Mouse (Mus musculus) kidney, postnatal 10 days (tissue): Measurements from ENCODE around the gene Cnnm3.
A peak's percentile ranks its signal among the peaks of the same experiment; 100 is the strongest.

Experiments used
- DNase-seq: peaks from one replicate; pipeline ENCODE4 v3.0.0; 2021; ENCODE audit warnings: mixed read lengths

Cnnm3 gene

DNA sequence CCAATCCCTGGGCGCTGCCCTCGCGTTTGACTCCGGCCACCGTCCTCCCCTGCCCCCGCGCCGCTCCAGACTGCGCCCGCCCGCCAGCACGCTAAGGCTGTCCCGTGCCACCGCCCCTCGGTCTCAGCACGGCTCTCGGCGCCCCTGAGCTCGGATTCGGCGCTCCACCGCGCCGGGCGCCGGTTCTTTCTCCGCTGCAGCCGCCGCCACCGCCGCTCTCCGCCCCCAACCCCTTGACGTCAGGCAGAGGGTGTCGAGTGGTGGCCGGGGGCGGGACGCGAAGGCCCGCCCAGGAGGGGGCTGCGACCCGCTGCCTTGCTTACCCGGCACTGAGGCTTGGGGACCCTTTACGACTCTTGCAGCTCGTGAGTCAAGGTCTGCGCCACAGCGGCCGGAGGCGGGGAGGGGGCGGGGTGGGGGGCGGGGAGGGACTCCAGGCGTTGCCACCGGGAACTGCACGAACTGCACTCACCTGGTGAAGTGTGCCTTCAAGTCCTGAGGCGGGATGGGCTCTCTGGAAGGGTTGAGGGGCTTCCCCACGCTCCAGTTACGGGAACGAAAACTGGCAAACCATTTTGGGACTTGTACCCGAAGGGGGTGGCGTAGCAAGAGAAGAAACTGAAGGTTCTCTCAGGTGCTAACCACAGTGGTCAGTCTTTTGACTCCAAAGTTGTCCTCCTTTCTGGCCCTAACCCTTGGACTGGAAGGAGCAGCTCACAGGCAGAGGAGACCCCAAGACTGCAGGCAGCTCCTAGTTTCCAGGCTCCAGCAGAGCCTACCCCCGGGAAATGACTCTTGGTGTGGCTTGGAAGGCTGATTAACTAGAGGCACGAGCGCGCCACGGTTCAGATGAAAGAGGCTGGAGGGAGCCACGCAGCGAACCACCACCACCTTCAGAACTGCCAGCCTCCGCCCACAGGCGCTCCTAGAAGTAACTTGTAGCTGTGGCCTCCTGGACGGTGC, 46.6 kb downstream of the Cnnm3 start, which contains the start of gene Sema4c:
Sema4c (minus strand) TSS at position 319 of the 963 bp plus-strand sequence.
- DNase-seq, result peak; percentile 92

DNA sequence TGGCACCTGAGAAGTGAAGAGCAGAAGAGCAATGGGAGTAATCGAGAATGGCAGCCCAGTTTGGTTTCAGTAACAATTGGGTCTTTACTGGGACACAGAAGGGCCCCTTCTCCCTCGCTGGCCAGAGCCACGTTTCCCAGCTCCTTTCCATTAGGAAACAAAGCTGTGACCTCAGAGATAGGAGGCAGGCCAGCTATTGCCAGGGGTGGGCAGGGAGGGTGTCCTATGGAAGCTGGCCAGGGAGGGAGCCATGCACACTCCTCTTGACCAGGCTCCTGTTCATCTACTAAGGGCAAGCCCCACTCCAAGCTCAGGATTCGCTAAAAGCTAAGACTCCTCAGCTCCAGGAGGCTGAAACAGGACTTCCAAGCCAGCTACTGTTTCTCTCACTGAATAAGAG, 47.6 kb downstream of the Cnnm3 start:
- peak; percentile 59 for DNase-seq

DNA sequence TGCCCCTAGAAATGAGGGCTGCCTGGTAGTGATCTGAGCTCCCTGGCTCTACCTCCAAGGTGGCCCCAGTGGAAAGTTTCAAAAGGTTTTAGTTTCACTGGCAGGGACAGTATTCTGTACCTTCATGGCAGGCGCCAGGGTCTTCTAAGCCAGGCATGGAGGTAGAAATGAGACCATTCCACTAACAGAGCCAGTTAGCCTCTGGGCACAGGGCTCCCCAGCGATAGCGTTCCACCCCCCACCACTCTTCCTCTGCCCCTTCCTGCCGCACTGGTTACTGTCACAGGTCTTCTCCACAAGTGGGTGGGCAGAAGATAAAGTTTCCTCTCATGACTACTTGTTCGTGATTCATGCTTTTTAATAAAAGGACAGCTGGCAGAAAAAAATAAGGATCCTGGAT, 48.2 kb downstream of the Cnnm3 start:
- DNase-seq, result no peak

DNA sequence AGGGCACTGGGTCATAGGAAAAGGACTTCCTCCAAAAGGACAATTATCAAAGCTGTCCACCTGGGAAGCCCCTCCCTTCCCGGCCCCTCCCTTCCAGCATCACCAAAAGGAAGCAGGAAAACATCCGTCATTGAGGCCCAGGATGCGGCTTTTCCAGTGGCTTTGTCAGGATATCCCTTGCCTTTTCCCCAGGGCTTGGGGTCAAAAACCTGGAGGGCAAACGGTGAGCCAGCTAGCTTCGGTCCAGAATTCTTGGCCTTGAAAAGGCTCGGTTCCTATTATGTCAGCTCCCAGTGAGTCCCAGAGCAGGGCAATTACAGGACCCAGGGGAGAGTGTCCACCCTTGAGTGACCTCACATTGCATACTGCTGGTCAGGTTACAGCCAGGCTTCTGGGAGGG, 49.2 kb downstream of the Cnnm3 start:
- DNase-seq, result peak; percentile 76

DNA sequence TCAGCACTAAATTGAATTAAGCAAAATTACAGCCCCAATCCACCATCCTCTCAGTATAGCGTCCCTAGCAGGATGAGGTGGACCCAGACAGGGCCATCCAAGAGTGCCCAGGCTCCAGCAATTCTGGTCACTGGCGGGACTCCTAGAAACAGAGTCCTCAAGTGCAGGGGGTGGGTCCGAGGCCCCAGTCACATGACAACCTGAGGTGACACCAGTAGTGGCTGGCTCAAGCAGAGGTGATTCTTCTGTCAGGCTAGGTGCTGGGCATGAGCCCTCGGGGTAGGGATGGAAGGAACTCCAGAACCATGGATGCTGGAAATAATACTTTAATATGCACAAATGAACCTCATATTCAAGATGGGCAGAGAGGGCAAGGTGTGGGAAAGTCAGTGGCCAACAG, 50.7 kb downstream of the Cnnm3 start:
- DNase-seq, result no peak

DNA sequence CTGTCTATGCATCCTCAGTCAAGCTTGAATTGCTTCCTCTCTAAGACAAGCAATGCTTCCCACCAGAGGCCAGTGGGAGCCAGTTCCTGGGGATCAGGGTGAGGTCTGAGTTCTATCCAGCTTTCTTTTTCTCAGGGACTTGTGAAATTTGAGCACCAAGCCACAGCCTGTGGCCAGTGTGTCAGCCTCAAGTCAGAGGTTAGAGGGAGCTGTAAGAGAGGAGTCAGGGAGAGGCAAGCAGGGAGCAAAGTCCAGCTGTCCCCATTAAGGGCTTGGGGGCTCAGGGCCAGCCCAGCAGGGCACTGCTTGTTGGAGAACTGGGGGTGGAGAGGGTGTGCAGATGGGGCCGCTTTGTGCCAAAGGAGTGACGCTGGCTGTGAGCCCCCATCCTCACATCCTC, 51.5 kb downstream of the Cnnm3 start:
- no peak for DNase-seq

DNA sequence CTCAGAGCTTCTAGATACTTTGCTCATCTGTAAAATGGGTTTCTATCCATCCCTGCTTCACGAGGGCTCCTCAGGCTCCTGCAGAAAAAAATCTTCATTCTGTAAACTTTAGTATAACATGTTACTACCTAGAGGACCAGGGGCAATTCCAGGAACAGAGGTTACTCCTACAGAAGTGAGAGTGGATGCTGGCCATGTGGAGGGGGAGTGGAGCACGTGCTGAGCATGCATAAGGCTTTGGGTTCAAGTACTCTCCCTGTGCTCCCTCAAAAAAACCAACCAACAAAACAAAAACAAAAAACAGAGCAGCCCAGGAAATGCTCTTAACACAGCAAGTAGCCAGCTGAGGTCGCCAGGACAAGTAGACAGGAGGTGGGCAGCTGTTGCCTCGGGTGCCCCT, 52.0 kb downstream of the Cnnm3 start:
- DNase-seq, result no peak

DNA sequence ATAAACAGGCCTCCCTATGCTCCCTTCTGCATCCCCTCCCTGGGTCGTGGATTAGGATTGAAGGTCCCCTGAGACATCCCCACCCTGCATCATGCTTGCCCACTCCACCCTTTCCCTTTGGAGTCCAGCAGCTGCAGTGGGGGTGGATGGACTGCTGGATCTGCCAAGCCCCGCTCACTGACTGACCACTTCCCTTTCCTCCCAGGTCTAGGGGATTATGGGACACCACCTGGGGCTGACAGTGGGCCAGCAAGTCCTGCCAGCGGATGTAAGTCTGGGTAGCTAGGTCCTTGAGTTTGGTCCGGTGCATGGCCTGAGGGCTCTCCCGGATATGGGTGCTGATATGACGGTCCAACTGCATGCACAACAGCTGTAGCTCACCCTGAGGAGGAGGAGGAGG, 52.4 kb downstream of the Cnnm3 start:
- peak; percentile 55 for DNase-seq

DNA sequence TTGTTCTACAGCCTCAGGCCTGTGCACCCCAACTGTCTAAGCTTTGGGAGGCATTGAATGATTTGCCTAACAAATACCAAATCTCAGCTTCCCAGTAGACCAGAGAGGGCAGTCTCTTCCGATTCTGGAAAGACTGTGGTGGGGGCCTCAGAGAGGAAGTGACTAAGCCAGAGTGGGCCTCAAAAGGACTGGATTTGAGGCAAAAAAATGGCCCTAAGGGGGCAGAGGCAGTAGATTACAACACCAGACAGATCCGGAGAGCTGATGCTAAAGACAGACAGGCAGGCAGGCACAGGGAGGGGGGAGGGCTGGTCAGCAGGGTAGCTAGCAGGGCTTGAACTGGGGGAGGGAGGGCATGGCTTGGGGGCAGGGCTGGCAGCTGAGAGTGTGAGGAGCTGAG, 54.8 kb downstream of the Cnnm3 start:
- DNase-seq, result no peak

DNA sequence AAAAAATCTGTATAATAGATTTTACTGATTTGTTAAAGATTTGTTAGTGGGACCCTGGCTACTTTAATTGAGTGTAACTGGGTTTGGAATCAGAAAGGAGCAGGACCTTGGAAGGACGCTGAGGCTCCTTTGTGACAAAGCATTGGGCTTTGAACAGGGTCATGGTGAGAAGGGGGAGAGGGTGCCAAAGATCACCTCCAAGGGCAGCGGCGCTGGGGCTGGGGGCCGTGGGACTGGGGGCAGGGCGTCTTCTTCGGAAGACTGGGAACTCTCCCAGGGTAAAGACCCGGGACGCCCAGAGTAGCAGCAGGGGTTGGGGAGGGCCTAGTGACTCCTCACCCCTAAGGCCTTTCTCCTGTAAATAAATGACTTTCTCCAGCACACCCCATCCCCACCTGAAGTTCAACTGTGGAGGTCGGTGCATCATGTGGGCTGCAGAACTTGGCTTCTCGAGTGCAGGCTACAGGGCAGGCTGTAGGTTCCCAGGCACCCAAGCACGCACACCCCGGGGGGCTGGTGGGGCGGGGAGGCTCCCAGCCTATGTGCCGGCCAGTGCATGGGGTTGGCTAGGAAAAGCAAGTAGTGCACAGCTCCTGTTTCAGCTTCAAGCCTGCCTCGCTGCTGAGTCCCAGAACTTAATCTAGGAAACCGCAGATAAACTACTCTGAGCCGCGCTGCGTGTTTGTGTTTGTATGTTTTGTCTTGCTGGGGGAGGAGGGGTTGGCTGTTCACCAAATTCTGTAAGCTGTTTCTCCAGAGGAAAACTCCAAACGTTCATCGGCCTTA, 56.3 kb downstream of the Cnnm3 start:
- peak; percentile 54 for DNase-seq

DNA sequence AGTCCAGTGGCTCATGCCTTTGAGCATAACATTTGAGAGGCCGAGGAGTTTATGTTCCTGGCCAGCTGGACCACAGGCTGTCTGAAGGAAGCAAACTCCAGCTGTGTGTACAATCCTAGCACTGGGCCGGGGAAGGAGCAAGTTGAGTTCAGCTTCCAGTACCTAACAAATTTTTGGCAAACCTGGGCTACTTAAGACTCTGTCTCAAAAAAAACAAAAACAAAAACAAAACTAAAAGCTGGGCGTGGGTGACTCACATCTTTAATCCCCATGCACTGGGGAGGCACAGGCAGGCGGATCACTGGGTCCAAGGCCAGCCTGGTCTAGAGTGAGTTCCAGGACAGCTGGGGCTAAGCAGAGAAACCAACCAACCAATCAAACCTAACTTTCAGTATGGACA, 57.1 kb downstream of the Cnnm3 start:
- no peak for DNase-seq

DNA sequence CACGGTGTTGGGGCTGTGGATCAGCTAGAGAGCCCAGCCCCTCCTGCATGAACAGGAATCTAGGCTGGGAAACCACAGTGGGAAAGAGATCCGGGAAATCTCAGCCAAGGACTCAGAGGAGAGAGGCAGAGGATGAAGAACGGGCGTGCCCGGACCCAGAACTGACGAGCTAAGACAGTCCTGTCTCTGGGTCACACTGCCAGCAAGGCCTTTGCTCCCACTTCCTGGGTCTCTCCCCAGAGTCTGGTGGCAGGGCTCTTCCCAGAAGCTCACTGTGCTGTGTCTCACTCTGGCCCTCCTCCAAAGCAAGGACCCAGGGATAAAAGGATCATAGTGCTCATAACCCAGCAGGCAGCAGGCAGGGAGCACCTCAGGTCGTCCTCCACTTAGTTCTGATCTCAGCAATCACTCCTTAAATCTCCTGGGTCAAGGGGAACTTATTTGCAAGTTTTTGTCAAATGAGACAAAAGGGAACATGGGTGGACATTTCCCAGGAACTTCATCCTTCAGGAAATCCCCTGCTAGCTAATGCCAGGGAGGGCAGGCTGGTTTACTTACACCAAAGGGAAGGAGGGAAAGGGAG, 58.1 kb downstream of the Cnnm3 start:
- DNase-seq, result no peak

DNA sequence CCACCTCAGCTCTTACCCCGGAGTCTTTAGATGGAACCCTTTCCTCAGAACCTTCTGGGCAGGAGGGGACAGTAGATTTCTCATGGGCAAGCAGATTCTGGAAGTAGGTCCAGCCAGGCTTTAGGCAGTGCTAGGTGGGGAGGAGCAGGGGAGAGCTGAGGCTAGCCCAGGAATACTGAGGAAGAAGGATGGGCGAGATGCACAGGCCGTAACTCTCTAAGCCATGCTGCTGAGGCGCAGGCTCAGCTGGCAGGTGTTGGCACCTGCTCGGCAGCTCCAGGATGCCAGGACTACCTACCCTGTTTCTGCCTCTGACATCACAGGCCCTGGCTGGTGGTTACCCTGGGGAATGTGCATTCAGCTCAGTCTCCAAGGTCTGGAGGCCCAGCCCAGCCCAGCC, 58.7 kb downstream of the Cnnm3 start:
- DNase-seq, result no peak

DNA sequence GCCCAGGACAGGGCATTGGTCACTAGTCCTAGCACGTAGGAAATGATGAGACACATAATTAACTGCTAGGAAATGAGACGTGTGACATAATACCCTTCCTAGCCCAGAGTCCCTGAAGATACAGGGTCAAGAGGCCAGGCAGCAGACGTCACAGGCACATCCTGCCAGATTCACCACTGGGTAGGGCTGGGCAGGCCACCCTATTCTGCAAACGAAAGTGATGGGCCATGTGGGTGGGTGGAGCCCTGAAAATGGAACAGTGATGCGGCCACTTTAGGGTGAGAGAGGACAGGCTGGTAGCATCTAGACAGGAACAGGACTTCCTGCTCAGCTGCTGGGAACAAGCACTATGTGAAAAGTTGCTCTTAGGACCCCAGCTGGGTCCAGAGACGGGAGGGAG, 60.0 kb downstream of the Cnnm3 start:
- peak; percentile 83 for DNase-seq

DNA sequence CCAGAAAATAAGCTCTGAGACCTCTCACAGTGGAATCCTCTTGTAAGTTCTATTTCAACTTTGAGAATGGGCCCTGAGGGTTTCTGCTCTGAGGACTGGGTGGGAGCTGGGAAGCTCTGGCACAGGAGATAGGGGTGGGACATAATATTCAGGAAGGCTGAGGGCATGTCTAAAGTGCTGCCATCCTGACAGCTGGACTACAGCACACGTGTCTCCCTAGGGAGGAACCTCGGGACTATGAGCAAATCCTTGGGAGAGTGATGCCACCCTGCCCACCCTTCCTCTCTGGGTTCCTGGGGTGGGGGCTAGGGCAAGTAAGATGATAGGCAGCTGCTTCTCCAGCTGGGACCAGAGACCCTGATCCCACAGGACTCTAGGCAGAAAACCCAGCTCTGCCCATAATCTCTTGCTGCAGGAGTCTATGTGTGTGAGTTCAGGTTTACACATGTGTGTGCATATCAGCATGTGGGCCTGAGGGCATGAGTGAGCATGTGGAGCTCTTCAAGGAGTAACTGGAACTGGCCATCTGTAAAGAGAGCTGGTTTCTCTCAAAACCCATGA, 60.6 kb downstream of the Cnnm3 start:
- DNase-seq, result no peak

DNA sequence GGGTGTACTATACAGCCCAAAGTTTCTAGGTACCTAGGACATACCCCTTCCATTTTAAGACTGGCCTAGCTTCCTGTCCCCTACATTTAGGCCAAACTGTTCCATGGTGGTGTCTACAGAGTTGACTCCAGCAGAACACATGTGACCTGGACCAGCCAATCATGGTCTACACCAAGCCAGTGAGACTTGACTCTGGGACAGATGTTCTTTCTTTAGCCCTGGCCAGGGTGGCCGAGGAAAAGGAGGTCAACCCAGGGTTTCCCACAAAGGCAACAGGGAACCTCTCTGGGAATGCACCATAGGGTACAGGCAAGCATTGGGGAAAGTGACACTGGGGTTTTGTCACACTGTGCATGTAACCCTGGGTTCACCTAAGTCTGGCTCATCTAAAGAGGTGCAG, 61.0 kb downstream of the Cnnm3 start:
- DNase-seq, result no peak

DNA sequence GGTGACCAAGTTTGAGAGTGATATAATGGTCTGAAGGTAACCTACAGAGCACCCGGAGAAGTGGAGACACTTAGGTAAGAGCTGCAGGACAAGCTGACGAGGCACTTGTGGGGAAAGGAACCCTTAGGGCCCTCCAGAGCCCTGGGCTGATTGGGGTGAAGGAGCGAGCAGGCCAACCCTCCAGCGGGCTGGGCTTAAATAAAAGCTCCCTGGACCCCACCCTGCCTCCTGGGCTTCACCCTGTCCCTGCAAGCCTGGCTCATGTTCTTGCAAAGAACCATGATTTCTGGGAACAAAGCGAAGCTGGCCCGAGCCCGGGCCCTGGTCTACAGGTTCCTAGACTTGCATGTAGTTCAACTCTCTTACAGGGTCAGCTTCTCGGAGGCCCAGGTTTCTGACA, 61.9 kb downstream of the Cnnm3 start:
- no peak for DNase-seq

DNA sequence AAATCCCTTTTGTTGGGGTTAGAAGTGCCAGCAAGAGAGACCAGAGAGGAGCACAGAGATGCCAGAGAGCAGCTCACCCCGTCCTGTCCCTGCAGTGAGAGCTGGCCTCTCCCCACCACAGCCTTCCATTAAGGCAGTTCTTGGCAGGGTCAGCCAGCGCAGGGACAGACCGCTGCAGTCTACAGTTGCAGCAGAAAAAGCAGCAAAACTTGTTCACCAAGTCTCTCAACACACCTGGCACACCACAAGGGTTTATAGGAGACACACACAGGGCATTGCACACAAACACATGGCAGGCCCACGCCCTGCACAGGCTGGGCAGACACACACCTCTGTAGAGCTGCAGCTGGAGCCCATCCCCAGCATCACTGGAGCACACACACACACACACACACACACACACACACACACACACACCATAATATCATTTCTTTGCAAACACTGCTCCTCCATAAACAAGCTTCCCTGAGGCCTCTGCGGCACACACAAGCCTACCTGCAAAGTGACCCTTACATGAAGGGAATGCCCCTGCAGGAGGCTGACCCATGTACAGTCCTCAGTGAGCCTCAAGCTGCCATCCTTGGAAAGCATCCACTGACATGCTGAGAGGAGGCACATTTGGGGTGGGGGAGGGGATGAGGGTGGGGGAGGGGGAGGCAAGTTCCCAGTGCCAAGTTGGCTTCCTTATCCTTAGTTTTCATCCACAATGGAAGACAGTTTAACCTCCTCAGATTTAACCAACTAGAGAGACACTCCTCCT, 62.7 kb downstream of the Cnnm3 start:
- DNase-seq, result peak; percentile 34

DNA sequence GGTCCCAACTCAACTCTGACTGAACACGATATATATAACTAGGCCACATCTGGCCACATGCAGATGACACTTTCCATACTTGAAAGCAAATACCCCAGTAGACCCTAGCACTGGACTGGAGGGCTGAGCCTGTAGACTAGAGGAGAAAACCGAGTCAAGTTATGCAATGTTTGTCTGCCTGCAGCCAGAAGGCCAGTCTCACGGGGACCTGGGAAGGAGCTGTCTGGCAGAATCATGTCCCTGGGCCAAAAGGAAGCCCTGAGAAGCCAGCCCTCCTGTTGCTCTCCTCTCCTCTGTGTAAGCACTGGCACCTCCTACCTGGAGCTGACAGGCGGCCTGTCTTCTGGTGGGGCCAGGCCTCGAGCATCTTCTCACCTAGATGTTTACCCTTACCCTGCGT, 63.7 kb downstream of the Cnnm3 start:
- DNase-seq, result no peak

DNA sequence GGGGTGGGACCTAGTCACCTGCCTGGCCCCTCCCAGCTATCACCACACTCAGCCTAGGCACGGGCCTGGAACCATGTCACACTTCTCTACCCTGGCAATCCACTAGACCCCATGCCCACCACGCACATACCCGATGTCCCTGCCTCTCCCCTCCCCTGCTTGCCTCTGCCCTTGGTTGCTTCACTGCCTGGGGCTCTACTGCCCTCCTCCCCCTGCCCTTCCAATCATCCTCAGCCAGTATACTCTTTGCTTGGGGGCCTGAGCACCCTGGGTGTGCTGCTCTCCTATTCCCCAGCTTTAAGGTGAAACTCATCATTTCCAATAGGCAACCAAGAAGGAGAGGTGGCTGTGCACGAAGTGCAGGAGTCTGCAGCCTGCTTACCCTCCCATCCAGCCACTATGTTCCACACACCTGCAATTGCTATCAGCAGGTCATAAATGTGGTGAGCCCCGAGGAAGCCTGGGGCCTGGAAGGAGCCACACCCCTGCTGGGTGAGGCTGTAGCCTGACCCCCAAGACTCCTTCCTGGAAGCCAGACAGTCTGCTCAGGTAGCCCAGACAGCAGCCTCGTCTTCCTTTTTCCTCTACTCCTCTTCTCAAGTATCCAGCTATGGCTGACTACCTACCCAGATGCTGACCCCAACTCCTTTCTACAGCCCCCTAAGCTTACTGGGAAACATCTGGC, 65.5 kb downstream of the Cnnm3 start:
- DNase-seq, result no peak
